Mouse (Mus musculus) heart, adult 2 months (tissue): ENCODE measurements around the gene Rpl7a. TPM values are rescaled to one million over a fixed set of nuclear protein-coding genes. Genes with fewer than 3 reads are reported as not detected.

ENCODE experiments used
- DNase-seq, 2 experiments: peaks; one replicate each; pipeline ENCODE4 v3.0.0; 2021
- H3K27ac ChIP-seq: fragments of 200-600 bp; 2 replicates; pipeline ENCODE4 v1.8.1; 2022
- H3K27me3 ChIP-seq: fragments of 200-500 bp; 2 replicates; pipeline ENCODE4 v1.6.1; 2012; ENCODE audit warnings: mild to moderate bottlenecking, low read length, inconsistent platforms, mixed read lengths; ENCODE audit not compliant: control insufficient read depth, insufficient read depth
- H3K36me3 ChIP-seq: fragments of 200-500 bp; 2 replicates; pipeline ENCODE4 v1.6.1; 2012; ENCODE audit warnings: low read length, inconsistent platforms; ENCODE audit not compliant: control insufficient read depth, insufficient read depth
- H3K4me1 ChIP-seq: fragments of 200-500 bp; 2 replicates; pipeline ENCODE4 v1.6.1; 2011; ENCODE audit warnings: low read length; ENCODE audit not compliant: control insufficient read depth, insufficient read depth
- H3K4me3 ChIP-seq: fragments of 200-600 bp; 2 replicates; pipeline ENCODE4 v1.8.1; 2022
- H3K79me2 ChIP-seq: fragments of 200-500 bp; replicated peaks from 2 replicates; pipeline ENCODE4 v1.6.1; 2012; ENCODE audit warnings: mild to moderate bottlenecking, inconsistent platforms, low read length, moderate library complexity, mixed read lengths; ENCODE audit not compliant: control insufficient read depth, insufficient read depth
- H3K9ac ChIP-seq: fragments of 200-500 bp; 2 replicates; pipeline ENCODE4 v1.6.1; 2012; ENCODE audit warnings: low read depth, mild to moderate bottlenecking, control low read depth, inconsistent platforms, low read length, mixed read lengths
- CTCF ChIP-seq: fragments of 200-600 bp; IDR thresholded peaks from 2 replicates; pipeline ENCODE4 v1.8.1; 2022; ENCODE audit warnings: antibody characterized with exemption, mild to moderate bottlenecking, moderate library complexity
- EP300 ChIP-seq: fragments of 200-500 bp; IDR thresholded peaks from 2 replicates; pipeline ENCODE4 v1.6.1; 2011; ENCODE audit warnings: low read depth, low read length, control low read depth; ENCODE audit not compliant: insufficient read depth
- POLR2A ChIP-seq: fragments of 200-500 bp; IDR thresholded peaks from 2 replicates; pipeline ENCODE4 v1.6.1; 2011; ENCODE audit warnings: mild to moderate bottlenecking, low read depth, low read length, control low read depth; ENCODE audit not compliant: insufficient read depth
- WGBS: fragments of 180-500 bp; shearing (Covaris S2); methylation state at CpG from one replicate; pipeline ENCODE4 v1.1.7; 2018; 5-methylcytosine and 5-hydroxymethylcytosine counted together
- intact Hi-C: fragments of 180-260 bp; cut with DNase I; formaldehyde crosslinking; loops from one replicate; pipeline ENCODE4 v1.15.1; 2025
- polyA plus RNA-seq: library from polyadenylated mRNA; depleted of rRNA; stranded (reverse); fragments of >200 nt; gene quantifications from 2 replicates; pipeline ENCODE4 v1.2.3, GENCODE M21; 2012
- total RNA-seq, 2 experiments: library from RNA; stranded (reverse); gene quantifications; 2 replicates each; pipeline ENCODE4 v1.2.3; 2021

Rpl7a gene
- total and polyA plus RNA-seq, 3 experiments, result 266 to 431 (median 312) TPM

- Histone ChIP-seq H3K36me3 (peaks cover 9% of the 10 kb centered on the region), H3K79me2 (no peaks in the 10 kb centered on the region)
Observed at GRCm38 (mm10) chr2:26920190-26920855, 9.8 kb downstream of the Rpl7a start.

GRCm38 (mm10) chr2:26921784-26922183 is 11.2 kb downstream of the Rpl7a start:
- TF ChIP-seq EP300 (no peak), POLR2A (no peak), CTCF (no peak)
- H3K27ac ChIP-seq, result no peak overlapping the region; the same call in 1 of the 2 replicates
- intact Hi-C loops, result no loop called here

More at GRCm38 (mm10) chr2:26920190-26920855, 9.8 kb downstream of the Rpl7a start:
- intact Hi-C loops, result no loop called here
- no peak for TF ChIP-seq CTCF
- no peak for TF ChIP-seq EP300
- no peak for TF ChIP-seq POLR2A
- Histone ChIP-seq H3K27ac (no peak overlapping the region), H3K4me3 (no peak overlapping the region), H3K4me1 (peaks cover 9% of the 10 kb centered on the region), H3K9ac (no peak overlapping the region), H3K27me3 (no peaks in the 10 kb centered on the region)
- DNase-seq, result no peak
- whole genome bisulfite sequencing, result 78% methylated on average over 6 of the region's 6 CpGs

GRCm38 (mm10) chr2:26927745-26928476 is 17.3 kb downstream of the Rpl7a start:
- no peak overlapping the region for H3K27ac ChIP-seq
- WGBS, result 70% methylated on average over 6 of the region's 6 CpGs
- intact Hi-C loops, result no loop called here

More at GRCm38 (mm10) chr2:26921784-26922183, 11.2 kb downstream of the Rpl7a start:
- no peak overlapping the region for H3K4me3 ChIP-seq
- peaks cover 9% of the 10 kb centered on the region for H3K36me3 ChIP-seq
- peaks cover 1% of the 10 kb centered on the region for H3K79me2 ChIP-seq
- 33% methylated on average over 9 of the region's 9 CpGs for WGBS
- no peak overlapping the region for H3K9ac ChIP-seq
- H3K4me1 ChIP-seq, result peaks cover 6% of the 10 kb centered on the region
- DNase-seq, result peak in 1 of 2 experiments; percentile 33
- H3K27me3 ChIP-seq, result no peaks in the 10 kb centered on the region

GRCm38 (mm10) chr2:26930390-26930789 is 19.8 kb downstream of the Rpl7a start:
- Histone ChIP-seq H3K27ac (no peak overlapping the region), H3K9ac (no peak overlapping the region), H3K79me2 (peaks cover 6% of the 10 kb centered on the region), H3K36me3 (peaks cover 2% of the 10 kb centered on the region; the same call in 1 of the 2 replicates), H3K4me3 (no peak overlapping the region), H3K27me3 (no peaks in the 10 kb centered on the region), H3K4me1 (peaks cover 13% of the 10 kb centered on the region)
- WGBS, result 21% methylated on average over 1 of the region's 1 CpGs
- DNase-seq, result peak in 1 of 2 experiments; percentile 52
- TF ChIP-seq EP300, result no peak
- peak; percentile 80 for TF ChIP-seq CTCF
- intact Hi-C loops, result loop anchor here (2.0 to 10.0 kb wide), 4 partner anchors 34 to 304 kb away; partner anchors contain the start of gene Rexo4

More at GRCm38 (mm10) chr2:26927745-26928476, 17.3 kb downstream of the Rpl7a start:
- no peak for DNase-seq
- H3K9ac ChIP-seq, result no peak overlapping the region
- peaks cover 2% of the 10 kb centered on the region; the same call in 1 of the 2 replicates for H3K36me3 ChIP-seq
- H3K79me2 ChIP-seq, result peaks cover 6% of the 10 kb centered on the region
- H3K4me3 ChIP-seq, result no peak overlapping the region
- TF ChIP-seq POLR2A, result no peak
- peak; percentile 44; the same call in 1 of the 2 replicates for TF ChIP-seq EP300
- no peaks in the 10 kb centered on the region for H3K27me3 ChIP-seq
- peaks cover 13% of the 10 kb centered on the region for H3K4me1 ChIP-seq

GRCm38 (mm10) chr2:26932473-26933303 is 22.1 kb downstream of the Rpl7a start:
- Histone ChIP-seq H3K4me3 (peak overlapping the region; percentile 67), H3K9ac (peak overlapping the region; percentile 99), H3K27ac (peak overlapping the region; percentile 92), H3K4me1 (peaks cover 13% of the 10 kb centered on the region), H3K36me3 (peaks cover 2% of the 10 kb centered on the region; the same call in 1 of the 2 replicates), H3K79me2 (peaks cover 3% of the 10 kb centered on the region), H3K27me3 (no peaks in the 10 kb centered on the region)
- no peak for DNase-seq
- WGBS, result under 1% methylated on average over 49 of the region's 49 CpGs
- intact Hi-C loops, result loop anchor here (1.0 to 10.0 kb wide), 3 partner anchors 21 to 302 kb away; no protein-coding TSS in a partner anchor
- TF ChIP-seq POLR2A, result no peak
- TF ChIP-seq CTCF, result no peak
- TF ChIP-seq EP300, result no peak
